Mouse (Mus musculus): ENCODE measurements around the gene Carm1. TPM values are rescaled to one million over a fixed set of nuclear protein-coding genes. Genes with fewer than 3 reads are reported as not detected.

The Carm1 gene
- 7.6 TPM for polyA plus RNA-seq (2017; shearing (Covaris generic))

GRCm38 (mm10) chr9:21546789-21547074 lies at the start of gene Carm1:
Carm1 (plus strand) TSS chr9:21546894.

DNA sequence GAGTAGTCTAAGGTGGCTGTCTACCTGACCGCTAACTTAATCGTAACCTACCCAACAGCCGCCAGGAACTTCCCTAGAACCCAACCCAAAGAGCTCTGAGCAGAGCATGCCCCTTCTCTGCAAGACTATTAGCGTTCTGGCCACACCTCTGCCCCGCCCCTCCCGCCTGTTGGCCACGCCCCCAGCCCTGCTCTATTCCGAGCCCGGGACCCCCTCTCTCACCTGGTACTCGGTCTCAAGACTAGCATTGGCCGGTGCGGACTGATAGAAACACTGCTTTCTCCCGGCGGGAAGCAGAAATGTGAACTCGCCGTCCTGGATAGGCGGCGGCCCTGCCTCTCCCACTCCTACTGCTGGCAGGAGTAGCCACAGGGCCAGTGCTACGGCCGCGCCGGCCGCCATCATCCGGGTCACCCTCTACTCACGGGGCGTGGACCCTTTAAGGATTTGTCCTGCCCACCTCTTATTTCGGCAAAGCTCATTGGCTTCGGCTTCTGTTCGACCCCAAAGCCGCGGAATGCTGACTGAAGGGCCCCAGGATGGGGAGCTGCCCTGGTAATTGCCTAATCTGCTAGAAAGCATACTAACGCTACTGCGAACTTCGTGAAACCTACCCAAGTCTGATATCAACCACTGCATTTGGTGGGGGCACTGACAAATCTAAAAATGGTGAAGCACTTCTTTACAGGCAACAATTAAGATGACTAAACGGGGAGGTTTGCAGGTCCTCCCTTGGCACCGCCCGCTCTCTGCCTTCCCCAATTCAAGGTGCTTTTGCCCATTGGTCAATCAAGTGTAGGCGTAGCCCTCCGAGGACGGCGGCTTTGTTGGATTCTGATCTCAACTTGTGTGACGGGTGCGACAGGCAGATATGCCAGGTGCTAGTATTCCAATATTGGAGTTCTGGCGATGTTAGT lies 36.7 kb upstream of the Carm1 start, which contains the start of gene Tmed1:
Tmed1 (minus strand) TSS at position 481 of the 917 bp plus-strand sequence.

DNA sequence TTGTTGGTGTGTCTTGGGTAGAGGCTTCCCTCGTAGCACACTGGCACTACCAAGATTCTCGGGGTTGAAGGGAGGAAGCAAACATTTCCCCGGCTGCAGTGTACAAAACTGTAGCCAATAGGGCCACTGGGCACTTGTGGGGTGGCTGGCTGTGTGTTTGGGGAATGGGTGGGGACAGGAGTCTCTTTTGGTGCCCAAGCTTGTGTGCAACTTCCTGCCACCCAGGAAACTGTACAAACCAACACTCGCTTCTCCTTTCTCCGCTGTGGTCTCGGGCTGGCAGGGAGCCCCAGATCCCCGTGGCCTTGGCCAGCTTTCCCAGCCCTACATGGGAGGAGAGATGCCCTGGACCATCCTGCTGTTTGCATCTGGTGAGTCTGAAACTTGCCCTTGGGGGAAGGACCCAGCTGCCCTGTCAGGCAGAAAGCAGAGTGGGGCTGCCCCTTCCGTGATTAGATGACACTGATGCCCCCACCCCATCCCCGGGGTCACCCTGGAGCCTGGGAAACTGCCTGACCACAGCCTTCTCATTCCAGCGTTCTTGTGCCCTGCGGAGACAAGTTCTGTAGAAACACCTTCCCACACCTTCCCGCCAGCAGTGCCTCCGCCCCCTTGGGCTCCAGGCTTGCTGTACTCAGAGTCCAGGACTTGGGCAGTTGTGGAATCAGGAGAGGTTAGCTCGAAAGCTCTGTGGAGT lies 20.6 kb upstream of the Carm1 start, which contains the start of gene AB124611:
AB124611 (plus strand) TSS at position 240 of the 697 bp plus-strand sequence.

DNA sequence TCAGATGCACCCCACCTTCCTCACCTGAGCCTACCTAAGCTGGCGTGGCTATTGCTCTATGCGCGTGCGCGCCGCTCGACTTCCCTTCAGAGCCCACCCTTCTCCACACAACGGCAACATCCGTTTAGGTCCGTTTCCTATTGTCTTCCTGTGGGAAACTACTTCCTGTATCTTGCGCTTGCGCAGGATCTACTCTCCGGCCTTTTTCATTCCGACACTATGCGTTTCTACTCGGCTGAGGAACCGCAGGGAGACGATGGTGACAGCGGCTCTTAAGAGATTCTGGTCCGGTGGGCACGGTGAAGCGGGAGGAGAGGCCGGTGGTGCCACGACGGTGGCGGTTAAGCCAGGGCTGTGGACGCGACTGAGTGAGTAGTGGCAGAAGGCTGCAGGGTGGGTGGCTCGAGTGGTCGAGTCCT lies 46.0 kb downstream of the Carm1 start, which contains the start of the genes Timm29 and Yipf2:
Timm29 (plus strand) TSS at position 20 of the 419 bp plus-strand sequence.
Yipf2 (minus strand) TSS at position 126 of the 419 bp plus-strand sequence.

GRCm38 (mm10) chr9:21615617-21616231 lies 69.0 kb downstream of the Carm1 start, which contains the start of gene Smarca4:
Smarca4 (plus strand) TSS chr9:21616169.

Other genes starting within 250 kb of the Carm1 start
- 2.0 TPM for gene Ap1m2, start 234.6 kb upstream of the Carm1 start, polyA plus RNA-seq (2017; shearing (Covaris generic))
- gene Slc44a2, start 226.2 kb upstream of the Carm1 start, polyA plus RNA-seq (2017; shearing (Covaris generic)), result 543 TPM
- gene Ilf3, start 179.0 kb upstream of the Carm1 start, polyA plus RNA-seq (2017; shearing (Covaris generic)), result 69.7 TPM
- 35.2 TPM for gene Qtrt1, start 135.1 kb upstream of the Carm1 start, polyA plus RNA-seq (2017; shearing (Covaris generic))
- gene Dnm2, start 122.0 kb upstream of the Carm1 start, polyA plus RNA-seq (2017; shearing (Covaris generic)), result 264 TPM
- 6.4 TPM for gene Tmed1, start 36.6 kb upstream of the Carm1 start, polyA plus RNA-seq (2017; shearing (Covaris generic))
- 32.2 TPM for gene AB124611, start 20.7 kb upstream of the Carm1 start, polyA plus RNA-seq (2017; shearing (Covaris generic))
- gene Timm29, start 45.8 kb downstream of the Carm1 start, polyA plus RNA-seq (2017; shearing (Covaris generic)), result 1.9 TPM
- 28.7 TPM for gene Yipf2, start 45.9 kb downstream of the Carm1 start, polyA plus RNA-seq (2017; shearing (Covaris generic))
- 64.6 TPM for gene Smarca4, start 69.3 kb downstream of the Carm1 start, polyA plus RNA-seq (2017; shearing (Covaris generic))
- gene Ldlr, start 176.6 kb downstream of the Carm1 start, polyA plus RNA-seq (2017; shearing (Covaris generic)), result 37.3 TPM
- 11.6 TPM for gene Spc24, start 213.4 kb downstream of the Carm1 start, polyA plus RNA-seq (2017; shearing (Covaris generic))